Comparison of ENCODE assay signal across 9 mouse cellular contexts in the genomic region with DNA sequence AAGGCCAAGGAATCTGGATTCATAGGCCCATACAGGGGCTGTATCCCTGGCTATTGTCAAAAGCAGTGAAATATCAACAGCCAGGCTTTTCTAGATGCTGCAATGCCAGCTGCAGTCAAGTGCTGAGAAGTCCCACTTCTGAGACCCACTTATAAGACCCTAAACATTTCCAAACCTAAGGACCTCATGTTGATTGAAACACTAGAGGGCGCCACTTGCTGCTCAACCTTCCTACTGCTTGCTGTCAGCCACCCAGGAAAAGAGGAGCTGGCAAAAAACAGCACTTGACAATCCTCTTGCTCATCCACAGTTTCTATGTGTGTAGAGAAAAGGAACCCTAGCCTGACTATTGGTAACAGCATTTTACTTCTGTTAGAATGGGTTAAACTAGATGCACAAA.
A peak's percentile ranks its signal among the peaks of the same experiment; 100 is the strongest.
DNase-seq lines count a peak whose midpoint lies in the region; ATAC-seq and TF ChIP-seq lines count a peak whose summit lies in the region.
"Had no signal": no experiment of that assay in that cellular context is flagged by ENCODE, and none has a peak within 500 bp of the region (broad histone marks: within the 10 kb centered on the region; RNA-seq: fewer than 3 reads in every experiment).

No protein-coding gene starts in this region.

- H3K4me1 ChIP-seq in liver, embryonic 14.5 days (replicated peaks; ENCODE audit: control insufficient read depth in 2 of 2, insufficient read depth in 2 of 2, low read length in 1 of 2), result no peaks in the 10 kb centered on the region
- H3K4me1 ChIP-seq in liver, embryonic 11.5 days (replicated peaks; ENCODE audit: control insufficient read depth, insufficient read depth, low read length), result no peaks in the 10 kb centered on the region
- no peaks in the 10 kb centered on the region for H3K4me1 ChIP-seq in lung, postnatal 0 days (ENCODE audit: insufficient read depth, low read depth, low read length)
- H3K4me1 ChIP-seq: megakaryocyte, embryonic 14.5 days had no signal

- WGBS in liver, embryonic 14.5 days (ENCODE audit: insufficient replicate concordance), result 5% methylated on average over 1 of the region's 1 CpGs
- 4% methylated on average over 1 of the region's 1 CpGs for WGBS in liver, embryonic 11.5 days
- WGBS in lung, postnatal 0 days, result 0% methylated on average over 1 of the region's 1 CpGs

- no peaks in the 10 kb centered on the region for H3K9me3 ChIP-seq in liver, embryonic 14.5 days (ENCODE audit: control insufficient read depth, low read length)
- no peaks in the 10 kb centered on the region for H3K9me3 ChIP-seq in liver, embryonic 11.5 days (ENCODE audit: control insufficient read depth, low read length)
- H3K9me3 ChIP-seq in lung, postnatal 0 days (ENCODE audit: low read length), result no peaks in the 10 kb centered on the region
- H3K9me3 ChIP-seq: megakaryocyte, embryonic 14.5 days had no signal

- no peak overlapping the region for H3K9ac ChIP-seq in liver, embryonic 14.5 days (replicated peaks)
- H3K9ac ChIP-seq in liver, embryonic 11.5 days (ENCODE audit: low read depth, low read length), result no peak overlapping the region
- H3K9ac ChIP-seq in lung, postnatal 0 days (replicated peaks; ENCODE audit: low read depth), result no peak overlapping the region

- TF ChIP-seq CTCF in liver, embryonic 14.5 days (IDR thresholded peaks at IDR 0.05; ENCODE audit: low read depth), result peak; percentile 35
- peak; percentile 58 for TF ChIP-seq CTCF in lung, postnatal 0 days (IDR thresholded peaks at IDR 0.05)

- no peak overlapping the region for H3K27ac ChIP-seq in liver, embryonic 14.5 days
- H3K27ac ChIP-seq in liver, embryonic 11.5 days (ENCODE audit: low read depth, low read length), result no peak overlapping the region
- no peak overlapping the region for H3K27ac ChIP-seq in lung, postnatal 0 days (ENCODE audit: low read length)

- no peak for TF ChIP-seq EP300 in liver, embryonic 14.5 days (IDR thresholded peaks at IDR 0.05; ENCODE audit: low read depth)
- no peak for TF ChIP-seq EP300 in lung, postnatal 0 days (IDR thresholded peaks at IDR 0.05)

- no peaks in the 10 kb centered on the region for H3K27me3 ChIP-seq in liver, embryonic 14.5 days (ENCODE audit: control insufficient read depth, insufficient read depth, low read length)
- no peaks in the 10 kb centered on the region for H3K27me3 ChIP-seq in liver, embryonic 11.5 days (replicated peaks; ENCODE audit: control insufficient read depth, insufficient read depth, low read length)
- H3K27me3 ChIP-seq in lung, postnatal 0 days (replicated peaks; ENCODE audit: insufficient read depth, low read length), result no peaks in the 10 kb centered on the region
- H3K27me3 ChIP-seq: megakaryocyte, embryonic 14.5 days had no signal

- no peak overlapping the region for H3K4me2 ChIP-seq in liver, embryonic 14.5 days (ENCODE audit: low read depth)
- no peak overlapping the region for H3K4me2 ChIP-seq in liver, embryonic 11.5 days
- H3K4me2 ChIP-seq in lung, postnatal 0 days (replicated peaks; ENCODE audit: low read depth, low read length), result no peak overlapping the region

- H3K36me3 ChIP-seq in liver, embryonic 14.5 days (replicated peaks; ENCODE audit: control insufficient read depth, insufficient read depth, low read depth), result no peaks in the 10 kb centered on the region
- H3K36me3 ChIP-seq in liver, embryonic 11.5 days (ENCODE audit: control insufficient read depth, insufficient read depth, low read length), result no peaks in the 10 kb centered on the region
- H3K36me3 ChIP-seq in lung, postnatal 0 days (ENCODE audit: insufficient read depth, low read length), result no peaks in the 10 kb centered on the region

- DNase-seq in frontal cortex, postnatal 14 days (ENCODE audit: low spot score in 2 of 2), result no peak
- DNase-seq in liver, embryonic 14.5 days (ENCODE audit: low read depth in 3 of 3, low spot score in 3 of 3), result no peak
- DNase-seq in liver, embryonic 11.5 days (ENCODE audit: low spot score), result no peak
- peak; percentile 7 for DNase-seq in MEL-GATA-1-ER (ENCODE audit: extremely low read depth, low read depth)
- no peak for DNase-seq in lung, postnatal 0 days (ENCODE audit: low spot score)
- DNase-seq in testis, postnatal 14 days (ENCODE audit: low spot score), result no peak

- H3K4me3 ChIP-seq in liver, embryonic 14.5 days (ENCODE audit: insufficient read depth in 1 of 2, low read depth in 2 of 2, low read length in 2 of 2), result no peak overlapping the region
- H3K4me3 ChIP-seq in liver, embryonic 11.5 days (ENCODE audit: low read depth, low read length), result no peak overlapping the region
- no peak overlapping the region for H3K4me3 ChIP-seq in lung, postnatal 0 days (ENCODE audit: low read depth, low read length)
- H3K4me3 ChIP-seq: megakaryocyte, embryonic 14.5 days had no signal

- peak; percentile 64; the same call in 1 of the 2 replicates for ATAC-seq in frontal cortex, adult (ENCODE audit: low TSS enrichment)
- ATAC-seq in liver, embryonic 14.5 days (ENCODE audit: insufficient read depth), result no peak
- ATAC-seq in liver, embryonic 11.5 days (replicated peaks; ENCODE audit: low FRiP score), result no peak
- ATAC-seq in lung, postnatal 0 days, result no peak
- no peak for ATAC-seq in megakaryocyte-erythroid progenitor cell, adult 5-6 weeks (replicated peaks; ENCODE audit: low FRiP score, low TSS enrichment, poor library complexity, severe bottlenecking)
